Mouse (Mus musculus) cerebellum, adult 8-10 months (tissue): ENCODE data around the gene Pde12.
"Not testable (repeated sequence)": the region's sequence is repeated elsewhere in the genome, so short reads cannot be mapped to it uniquely, and the experiment has no call there.

Experiments used
- DNase-seq: peaks from one replicate; pipeline ENCODE4 v3.0.0; 2022

Pde12 gene

GRCm38 (mm10) chr14:26669292-26670073, at the start of gene Pde12:
Gene Pde12 (minus strand): TSS chr14:26669883.
- DNase-seq: peak; percentile 91

- not testable (repeated sequence) for DNase-seq
These were observed 35.6 kb upstream of the Pde12 start for GRCm38 (mm10) chr14:26705246-26705645.

- DNase-seq: no peak
These were observed 28.2 kb upstream of the Pde12 start for GRCm38 (mm10) chr14:26697912-26698311.

GRCm38 (mm10) chr14:26692974-26693373, 23.3 kb upstream of the Pde12 start, which contains the start of gene Dnah12:
Gene Dnah12 (plus strand): TSS chr14:26693274.
- DNase-seq: no peak

- DNase-seq: no peak
These were observed 21.7 kb upstream of the Pde12 start for GRCm38 (mm10) chr14:26691363-26691762.

GRCm38 (mm10) chr14:26690727-26691126, 21.0 kb upstream of the Pde12 start:
- DNase-seq: no peak

GRCm38 (mm10) chr14:26675791-26676190, 6.1 kb upstream of the Pde12 start:
- no peak for DNase-seq

GRCm38 (mm10) chr14:26675371-26675770, 5.7 kb upstream of the Pde12 start:
- DNase-seq: no peak

- DNase-seq: not testable (repeated sequence)
These were observed 4.9 kb upstream of the Pde12 start for GRCm38 (mm10) chr14:26674476-26675169.

- not testable (repeated sequence) for DNase-seq
These were observed 2.4 kb upstream of the Pde12 start for GRCm38 (mm10) chr14:26671870-26672615.

GRCm38 (mm10) chr14:26670964-26671363, 1.3 kb upstream of the Pde12 start:
- DNase-seq: no peak

- peak; percentile 6 for DNase-seq
These were observed 1.1 kb downstream of the Pde12 start for GRCm38 (mm10) chr14:26668371-26669291.

GRCm38 (mm10) chr14:26667991-26668370, 1.7 kb downstream of the Pde12 start:
- no peak for DNase-seq

- DNase-seq: no peak
These were observed 5.8 kb downstream of the Pde12 start for GRCm38 (mm10) chr14:26663851-26664250.

GRCm38 (mm10) chr14:26662488-26662887, 7.2 kb downstream of the Pde12 start:
- no peak for DNase-seq

GRCm38 (mm10) chr14:26662016-26662415, 7.7 kb downstream of the Pde12 start:
- DNase-seq: no peak

- no peak for DNase-seq
These were observed 9.4 kb downstream of the Pde12 start for GRCm38 (mm10) chr14:26660233-26660632.

GRCm38 (mm10) chr14:26658178-26658577, 11.5 kb downstream of the Pde12 start:
- DNase-seq: no peak

GRCm38 (mm10) chr14:26651901-26652300, 17.8 kb downstream of the Pde12 start:
- no peak for DNase-seq

GRCm38 (mm10) chr14:26647811-26648210, 21.9 kb downstream of the Pde12 start:
- DNase-seq: no peak

- no peak for DNase-seq
These were observed 23.6 kb downstream of the Pde12 start for GRCm38 (mm10) chr14:26645989-26646650.
